Mouse (Mus musculus): ENCODE measurements around the gene Fam187a. TPM values are rescaled to one million over a fixed set of nuclear protein-coding genes. Genes with fewer than 3 reads are reported as not detected.

The Fam187a gene
- total RNA-seq (2014; rRNA removed; ENCODE audit: low replicate concordance) = not detected in 2 replicates
- polyA plus RNA-seq (2015; fragmentation: Nextera tagmentation; extraction: Ambion mirVana) = not detected in 2 replicates

GRCm38 (mm10) chr11:102884616-102885219, at the start of gene Fam187a:
Fam187a (plus strand) TSS chr11:102885169.
- H3K27ac ChIP-seq (ENCODE audit: low read depth) = no peak within 1 kb of the TSS
- 40% methylated on average over 10 of the region's 10 CpGs for WGBS
- H3K9me3 ChIP-seq (replicated peaks; ENCODE audit: control insufficient read depth, low read length) = no peaks in the 10 kb centered on the region
- ATAC-seq (ENCODE audit: insufficient read depth, low read depth) (no peak), DNase-seq (ENCODE audit: low spot score) (peak; percentile 16)
- no peak within 1 kb of the TSS for H3K9ac ChIP-seq (replicated peaks; ENCODE audit: low read depth, low read length)
- H3K36me3 ChIP-seq (replicated peaks; ENCODE audit: control insufficient read depth, insufficient read depth, low read length) = no peaks in the 10 kb centered on the region
- H3K4me3 ChIP-seq (ENCODE audit: low read depth, low read length) = no peak within 1 kb of the TSS
- H3K27me3 ChIP-seq (ENCODE audit: control insufficient read depth, insufficient read depth, low read length) = 0 out of 2 replicates have a peak, but pooled peaks cover 4% of the 10 kb centered on the region
- no peak within 1 kb of the TSS for H3K4me2 ChIP-seq (ENCODE audit: low read depth, low read length)
- peaks cover 19% of the 10 kb centered on the region for H3K4me1 ChIP-seq (ENCODE audit: control insufficient read depth, insufficient read depth)
- TF ChIP-seq CTCF (IDR thresholded peaks at IDR 0.05; ENCODE audit: low read depth) = no peak
- TF ChIP-seq EP300 (IDR thresholded peaks at IDR 0.05; ENCODE audit: low read depth) = no peak

- H3K4me1 ChIP-seq (ENCODE audit: control insufficient read depth, insufficient read depth) = peaks cover 8% of the 10 kb centered on the region; the same call in 1 of the 2 replicates
- H3K27me3 ChIP-seq (ENCODE audit: control insufficient read depth, insufficient read depth, low read length) = no peaks in the 10 kb centered on the region
- WGBS = 72% methylated on average over 4 of the region's 4 CpGs
- TF ChIP-seq CTCF (IDR thresholded peaks at IDR 0.05; ENCODE audit: low read depth) (no peak), EP300 (IDR thresholded peaks at IDR 0.05; ENCODE audit: low read depth) (no peak)
- no peak for DNase-seq (ENCODE audit: low spot score)
- no peaks in the 10 kb centered on the region for H3K9me3 ChIP-seq (replicated peaks; ENCODE audit: control insufficient read depth, low read length)
- no peak within 1 kb of the TSS for H3K9ac ChIP-seq (replicated peaks; ENCODE audit: low read depth, low read length)
- H3K4me3 ChIP-seq (ENCODE audit: low read depth, low read length) = no peak within 1 kb of the TSS
- peaks cover 33% of the 10 kb centered on the region for H3K36me3 ChIP-seq (replicated peaks; ENCODE audit: control insufficient read depth, insufficient read depth, low read length)
- peak within 1 kb of the TSS; percentile 9; the same call in 1 of the 2 replicates for H3K27ac ChIP-seq (ENCODE audit: low read depth)
- ATAC-seq (ENCODE audit: insufficient read depth, low read depth) = no peak
- no peak within 1 kb of the TSS for H3K4me2 ChIP-seq (ENCODE audit: low read depth, low read length)
Measured at GRCm38 (mm10) chr11:102835549-102835948, 49.4 kb upstream of the Fam187a start, which contains the start of gene Higd1b. Higd1b (plus strand) TSS chr11:102835849.

GRCm38 (mm10) chr11:102836146-102836545, 48.8 kb upstream of the Fam187a start:
- no peaks in the 10 kb centered on the region for H3K27me3 ChIP-seq (ENCODE audit: control insufficient read depth, insufficient read depth, low read length)
- WGBS = 69% methylated on average over 9 of the region's 9 CpGs
- DNase-seq (ENCODE audit: low spot score) = no peak
- no peak for ATAC-seq (ENCODE audit: insufficient read depth, low read depth)
- no peak overlapping the region for H3K4me3 ChIP-seq (ENCODE audit: low read depth, low read length)
- H3K4me2 ChIP-seq (ENCODE audit: low read depth, low read length) = no peak overlapping the region
- TF ChIP-seq CTCF (IDR thresholded peaks at IDR 0.05; ENCODE audit: low read depth) = no peak
- no peak for TF ChIP-seq EP300 (IDR thresholded peaks at IDR 0.05; ENCODE audit: low read depth)
- H3K36me3 ChIP-seq (replicated peaks; ENCODE audit: control insufficient read depth, insufficient read depth, low read length) = peaks cover 38% of the 10 kb centered on the region
- peaks cover 4% of the 10 kb centered on the region; the same call in 1 of the 2 replicates for H3K4me1 ChIP-seq (ENCODE audit: control insufficient read depth, insufficient read depth)
- H3K9me3 ChIP-seq (replicated peaks; ENCODE audit: control insufficient read depth, low read length) = no peaks in the 10 kb centered on the region
- no peak overlapping the region for H3K9ac ChIP-seq (replicated peaks; ENCODE audit: low read depth, low read length)
- peak overlapping the region; percentile 9; the same call in 1 of the 2 replicates for H3K27ac ChIP-seq (ENCODE audit: low read depth)

- peak overlapping the region; percentile 30; the same call in 1 of the 2 replicates for H3K27ac ChIP-seq (ENCODE audit: low read depth)
- no peak overlapping the region for H3K9ac ChIP-seq (replicated peaks; ENCODE audit: low read depth, low read length)
- H3K4me3 ChIP-seq (ENCODE audit: low read depth, low read length) = no peak overlapping the region
- peaks cover 50% of the 10 kb centered on the region for H3K36me3 ChIP-seq (replicated peaks; ENCODE audit: control insufficient read depth, insufficient read depth, low read length)
- H3K27me3 ChIP-seq (ENCODE audit: control insufficient read depth, insufficient read depth, low read length) = no peaks in the 10 kb centered on the region
- no peak for TF ChIP-seq CTCF (IDR thresholded peaks at IDR 0.05; ENCODE audit: low read depth)
- TF ChIP-seq EP300 (IDR thresholded peaks at IDR 0.05; ENCODE audit: low read depth) = no peak
- DNase-seq (ENCODE audit: low spot score) = no peak
- H3K4me2 ChIP-seq (ENCODE audit: low read depth, low read length) = no peak overlapping the region
- 82% methylated on average over 1 of the region's 1 CpGs for WGBS
- no peaks in the 10 kb centered on the region for H3K4me1 ChIP-seq (ENCODE audit: control insufficient read depth, insufficient read depth)
- ATAC-seq (ENCODE audit: insufficient read depth, low read depth) = no peak
- H3K9me3 ChIP-seq (replicated peaks; ENCODE audit: control insufficient read depth, low read length) = no peaks in the 10 kb centered on the region
Measured at GRCm38 (mm10) chr11:102837385-102837784, 47.6 kb upstream of the Fam187a start.

GRCm38 (mm10) chr11:102838126-102838525, 46.8 kb upstream of the Fam187a start:
- H3K27ac ChIP-seq (ENCODE audit: low read depth) = no peak overlapping the region; the same call in 1 of the 2 replicates
- H3K36me3 ChIP-seq (replicated peaks; ENCODE audit: control insufficient read depth, insufficient read depth, low read length) = peaks cover 58% of the 10 kb centered on the region
- TF ChIP-seq EP300 (IDR thresholded peaks at IDR 0.05; ENCODE audit: low read depth) = 0 out of 2 replicates have a peak, but pooled peaks have one; percentile 26
- no peak for TF ChIP-seq CTCF (IDR thresholded peaks at IDR 0.05; ENCODE audit: low read depth)
- H3K4me3 ChIP-seq (ENCODE audit: low read depth, low read length) = no peak overlapping the region
- H3K9ac ChIP-seq (replicated peaks; ENCODE audit: low read depth, low read length) = no peak overlapping the region
- no peaks in the 10 kb centered on the region for H3K4me1 ChIP-seq (ENCODE audit: control insufficient read depth, insufficient read depth)
- no peak overlapping the region for H3K4me2 ChIP-seq (ENCODE audit: low read depth, low read length)
- no peak for DNase-seq (ENCODE audit: low spot score)
- H3K27me3 ChIP-seq (ENCODE audit: control insufficient read depth, insufficient read depth, low read length) = no peaks in the 10 kb centered on the region
- WGBS = 64% methylated on average over 2 of the region's 2 CpGs
- no peak; the same call in 1 of the 2 replicates for ATAC-seq (ENCODE audit: insufficient read depth, low read depth)
- H3K9me3 ChIP-seq (replicated peaks; ENCODE audit: control insufficient read depth, low read length) = no peaks in the 10 kb centered on the region

All from heart, postnatal 0 days (tissue).